Mouse (Mus musculus) heart, postnatal 0 days (tissue): Measurements from ENCODE around the gene Tctex1d1.

Experiments
- CTCF ChIP-seq: IDR thresholded peaks from 2 replicates; pipeline ENCODE4 v1.5.1; 2016; ENCODE audit warnings: antibody characterized with exemption, control low read depth, low read depth
- EP300 ChIP-seq: IDR thresholded peaks from 2 replicates; pipeline ENCODE4 v1.6.1; 2016; ENCODE audit warnings: antibody characterized with exemption, low read depth

- TF ChIP-seq CTCF (no peak), EP300 (no peak)
Measured at GRCm38 (mm10) chr4:103004681-103005080, 26.3 kb downstream of the Tctex1d1 start.
